Mouse (Mus musculus) layer of hippocampus, postnatal 10 days (tissue): Measurements from ENCODE around the gene Gadd45gip1. TPM values are rescaled to one million over a fixed set of nuclear protein-coding genes. Genes with fewer than 3 reads are reported as not detected.

Source experiments
- DNase-seq, 2 experiments: peaks; one replicate each; pipeline ENCODE4 v3.0.0; 2021; ENCODE audit warnings: low spot score in 2 of 2
- long read RNA-seq: library from polyadenylated mRNA; stranded (forward); transcript quantifications from one replicate; pipeline ENCODE4 v2.0.0, GENCODE M21; 2023
- total RNA-seq, 2 experiments: library from RNA; stranded (reverse); gene quantifications; 2 replicates each; pipeline ENCODE4 v1.2.3; 2021

Gadd45gip1 gene
- 10 to 100 TPM; 18.6 to 19.8 TPM for total RNA-seq
- long read RNA-seq, transcript Gadd45gip1-201 (2 exons, 2,494 nt), result major isoform, 51 of 162 reads
- long read RNA-seq, partial matches to known transcripts, result 110 of 162 reads
- long read RNA-seq, other reads (novel, unspliced or antisense), result 1 of 162 reads

GRCm38 (mm10) chr8:84831490-84831889, at the start of gene Gadd45gip1:
TSS of gene Gadd45gip1 (plus strand) at chr8:84831522.
- DNase-seq, result no peak

DNA sequence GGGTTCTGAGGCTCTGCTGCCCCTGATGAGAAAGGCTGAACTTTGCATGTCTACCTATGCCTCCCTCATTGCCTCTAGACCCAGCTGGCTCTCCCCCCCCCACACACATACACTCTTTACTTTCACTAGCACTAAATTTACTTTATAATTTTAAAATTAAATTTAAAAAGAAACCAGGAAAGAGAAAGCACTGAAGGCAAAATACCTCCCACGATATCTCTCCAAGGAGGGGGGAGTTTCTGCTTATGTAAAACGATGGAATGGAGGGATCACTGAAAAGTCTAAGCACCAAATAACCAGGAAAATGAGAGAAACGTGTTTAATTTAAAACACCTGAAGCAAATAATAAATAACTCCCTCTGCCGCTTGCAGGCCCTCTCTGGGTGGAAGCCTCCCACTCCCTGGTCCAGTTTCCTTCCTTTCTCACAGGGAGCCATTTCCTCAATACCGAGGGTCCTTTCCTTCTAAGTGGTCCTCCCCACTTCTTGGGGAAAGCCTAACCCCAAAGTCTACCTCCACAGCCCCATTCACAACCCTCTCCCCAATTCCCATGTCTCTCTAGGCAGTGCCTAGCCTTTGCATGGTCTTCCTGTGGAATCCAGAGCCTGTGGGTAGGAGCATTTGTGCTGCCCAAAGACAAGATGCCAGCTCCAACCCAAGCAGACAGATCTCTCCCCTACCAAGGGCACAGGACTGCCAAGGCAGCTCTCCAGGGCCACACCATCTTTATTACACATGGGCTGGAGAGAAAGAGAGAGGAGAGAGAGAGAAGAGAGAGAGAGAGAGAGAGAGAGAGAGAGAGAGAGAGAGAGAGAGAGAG, 49.4 kb upstream of the Gadd45gip1 start:
- DNase-seq, result peak in 1 of 2 experiments; percentile 45

DNA sequence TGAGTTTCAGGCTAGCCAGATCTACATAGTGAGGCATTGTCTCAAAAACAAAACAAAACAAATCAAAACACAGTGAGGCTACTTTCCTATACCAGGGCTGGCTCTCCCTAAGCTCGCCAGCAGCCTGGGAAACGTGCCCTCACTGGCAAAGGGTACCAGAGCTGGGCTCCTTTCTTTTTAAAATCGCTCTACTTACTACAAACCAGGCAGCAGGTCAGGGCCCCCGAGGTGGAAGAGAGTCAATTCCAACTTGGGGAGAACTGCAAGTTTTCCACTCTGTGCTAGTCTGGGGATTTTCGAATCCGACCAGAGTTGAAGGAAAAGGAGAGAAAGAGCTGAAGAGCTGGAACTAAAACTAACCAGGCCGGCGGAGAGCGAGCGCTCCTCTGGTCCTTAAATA, 48.6 kb upstream of the Gadd45gip1 start:
- DNase-seq, result peak in 1 of 2 experiments; percentile 57

GRCm38 (mm10) chr8:84783198-84783918, 48.0 kb upstream of the Gadd45gip1 start:
- DNase-seq, result no peak

DNA sequence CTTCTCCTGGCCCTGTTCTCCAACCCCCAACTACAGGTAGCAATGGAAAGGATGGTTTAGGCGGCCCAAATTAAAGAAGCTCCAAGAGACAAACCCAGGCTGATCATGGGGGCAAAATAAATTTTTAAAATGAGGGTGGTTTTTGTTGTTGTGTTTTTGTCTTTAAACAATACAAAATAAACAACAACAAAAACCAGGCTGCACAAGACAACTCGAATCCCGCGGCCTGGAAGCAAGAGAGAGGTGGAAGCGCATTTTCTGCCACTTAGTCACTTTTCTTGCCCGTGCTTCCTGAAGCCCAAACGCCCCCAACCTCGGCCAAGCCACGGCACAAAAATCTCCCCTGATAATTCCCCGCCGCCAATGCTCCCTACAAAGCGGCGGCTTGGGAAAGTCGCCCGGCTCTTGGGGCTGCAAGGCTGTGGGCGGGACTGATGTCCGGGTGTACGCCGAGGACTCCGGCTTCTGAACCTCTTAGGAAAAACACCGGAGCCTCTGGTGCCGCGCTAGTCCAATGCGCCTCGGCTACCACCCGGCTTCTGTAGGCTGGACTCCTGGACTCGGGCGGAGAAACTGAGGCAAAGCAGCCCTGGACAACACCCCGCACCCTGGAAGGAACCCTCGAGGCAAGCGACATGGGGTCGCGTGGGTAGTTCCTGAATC, 47.3 kb upstream of the Gadd45gip1 start:
- peak in 1 of 2 experiments; percentile 59 for DNase-seq

DNA sequence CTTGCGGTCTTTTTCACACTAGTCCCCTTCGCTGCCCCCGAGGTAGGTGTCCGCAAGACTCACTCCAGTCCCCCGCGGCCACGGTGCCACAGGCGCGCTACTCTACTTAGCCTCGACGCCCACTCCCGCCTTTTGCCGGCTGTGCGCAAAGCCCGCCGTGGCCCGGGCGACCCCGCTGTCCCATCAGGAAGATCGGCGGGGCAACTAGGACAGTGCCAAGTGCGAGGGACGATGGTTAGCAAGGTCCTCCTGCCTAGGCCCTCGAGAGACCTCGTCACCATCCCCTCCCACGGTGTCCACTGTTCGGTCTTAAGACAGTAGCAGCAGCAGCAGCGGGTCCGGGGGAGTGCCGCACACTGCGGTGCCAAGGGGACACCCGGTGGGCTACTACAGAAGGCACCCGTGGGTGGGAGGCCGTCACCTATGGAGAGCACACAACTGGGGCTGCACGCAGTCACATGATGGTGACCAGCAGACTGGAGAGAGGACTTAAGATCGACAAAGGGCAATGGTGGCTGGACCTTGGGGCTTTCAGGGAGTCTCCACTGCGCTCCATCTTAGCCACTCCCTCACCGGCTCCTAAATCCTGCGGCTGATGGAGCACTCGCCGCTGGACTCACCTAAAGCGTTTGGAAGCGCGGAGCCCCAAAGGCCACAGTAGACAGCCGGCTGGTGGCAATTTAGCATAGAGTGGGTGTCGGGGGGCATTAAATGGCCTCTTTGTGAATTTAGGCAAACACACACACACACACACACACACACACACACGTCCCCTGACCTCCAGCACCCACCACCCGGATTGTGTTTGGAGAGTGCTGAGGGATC, 46.4 kb upstream of the Gadd45gip1 start:
- DNase-seq, result peak in 1 of 2 experiments; percentile 67

- DNase-seq, result no peak
Observed at GRCm38 (mm10) chr8:84785506-84785755, 45.9 kb upstream of the Gadd45gip1 start.

- DNase-seq, result peak; percentile 73 to 75
Observed at GRCm38 (mm10) chr8:84785756-84786677, 45.3 kb upstream of the Gadd45gip1 start.

- no peak for DNase-seq
Observed at GRCm38 (mm10) chr8:84786801-84787467, 44.4 kb upstream of the Gadd45gip1 start.

DNA sequence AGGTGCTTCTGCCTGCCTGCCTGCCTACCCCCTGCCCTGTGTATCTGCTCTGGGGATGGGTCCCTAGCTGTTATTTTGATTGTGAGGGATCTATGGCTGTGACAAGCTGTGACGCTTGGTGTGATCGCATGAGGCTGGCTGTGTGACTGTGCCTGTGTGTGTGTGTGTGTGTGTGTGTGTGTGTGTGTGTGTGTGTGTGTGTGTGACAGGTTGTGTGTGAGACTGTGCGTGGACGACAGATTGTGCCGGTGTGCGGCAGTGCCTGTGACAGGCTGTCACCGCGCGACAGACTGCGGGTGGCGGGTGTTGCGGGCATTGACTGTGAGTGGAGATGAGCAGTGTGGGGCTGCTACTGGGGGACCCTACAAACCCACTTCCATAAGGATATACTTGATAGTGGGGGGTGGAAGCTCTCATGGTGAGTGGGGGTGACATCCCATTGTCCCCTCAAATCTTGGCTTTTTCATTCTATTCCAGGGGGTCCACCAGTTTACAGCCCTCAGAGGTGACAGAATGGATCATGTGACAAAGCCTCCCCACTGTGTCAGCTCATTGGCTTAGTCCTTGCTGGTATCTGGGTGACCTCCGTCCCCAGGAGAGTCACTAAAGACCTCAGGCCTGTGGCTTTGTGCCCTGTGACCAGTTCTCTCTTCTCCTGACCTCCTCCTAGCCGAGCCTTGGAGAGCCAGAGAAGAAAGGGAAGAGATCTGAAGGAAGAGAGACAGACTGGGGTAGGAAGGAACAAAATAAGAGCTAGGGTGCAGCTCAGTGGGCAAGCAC, 43.6 kb upstream of the Gadd45gip1 start:
- peak; percentile 67 to 73 for DNase-seq

DNA sequence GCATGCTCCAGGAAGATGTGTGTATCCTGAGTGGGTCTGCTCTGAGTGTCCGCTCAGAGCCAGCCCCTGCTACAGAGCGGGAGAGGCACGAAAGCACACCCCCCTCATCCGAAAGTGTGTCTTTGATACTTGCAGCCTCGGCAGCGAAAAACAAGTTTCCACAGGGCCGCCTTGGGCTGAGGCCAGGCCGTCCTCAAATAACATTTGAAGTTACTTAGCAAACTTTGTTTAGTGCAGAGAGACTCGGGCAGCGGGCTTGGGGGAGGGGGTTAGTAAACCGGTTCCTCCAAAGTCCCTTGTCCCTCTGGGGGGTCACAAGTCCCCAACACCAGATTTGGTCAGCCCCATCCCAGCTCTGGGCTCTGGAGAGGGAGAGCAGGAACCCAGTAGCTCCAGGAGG, 42.4 kb upstream of the Gadd45gip1 start:
- DNase-seq, result peak; percentile 72 to 75

DNA sequence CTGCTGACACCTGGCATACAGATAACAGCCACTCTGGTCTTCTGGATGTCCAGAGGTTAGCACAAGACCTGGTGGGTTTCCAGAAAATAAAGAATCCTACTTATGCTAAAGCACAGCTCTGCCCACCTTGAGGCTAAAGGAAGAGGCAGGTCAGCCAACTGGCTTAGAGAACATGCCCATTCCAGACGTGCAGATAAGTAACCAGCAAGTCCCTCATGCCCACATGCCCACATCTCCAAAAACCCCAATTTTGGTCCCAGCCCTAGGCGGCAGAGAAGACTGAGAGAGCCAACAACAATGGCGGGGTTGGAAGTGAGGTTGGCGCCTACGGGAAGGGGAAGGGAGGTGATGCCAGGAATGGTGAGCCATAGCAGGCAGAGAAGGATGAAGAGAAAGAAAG, 42.0 kb upstream of the Gadd45gip1 start:
- DNase-seq, result no peak

DNA sequence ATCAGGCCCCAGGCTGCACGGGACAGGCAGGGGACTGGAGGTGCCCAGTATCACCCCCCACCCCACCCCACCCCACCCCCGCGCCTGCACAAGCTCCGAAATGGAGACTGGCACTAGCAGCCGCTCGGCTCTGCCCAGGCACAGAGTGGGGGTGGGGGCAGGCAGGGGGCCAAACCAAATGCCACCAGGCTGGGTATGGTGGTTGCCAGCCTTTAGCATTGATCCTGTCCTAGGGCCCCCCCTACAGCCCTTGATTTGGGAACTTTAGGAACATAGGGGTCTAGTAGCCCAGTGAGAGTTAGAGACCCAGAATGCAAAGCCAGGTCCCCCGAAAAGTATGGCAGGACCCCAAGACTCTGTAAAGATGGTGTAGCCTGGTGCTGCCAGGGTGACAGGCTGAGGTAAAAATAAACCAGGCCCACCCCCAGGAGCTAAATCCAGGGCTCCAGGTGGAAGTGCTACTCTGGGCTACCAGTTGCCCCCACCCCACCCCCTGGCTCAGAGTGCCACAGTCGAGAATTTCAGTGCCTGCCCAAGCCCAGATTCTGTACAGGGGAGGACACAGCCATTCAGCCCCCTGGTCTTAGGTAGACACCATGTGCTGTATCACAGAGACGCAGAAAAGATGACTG, 41.4 kb upstream of the Gadd45gip1 start:
- peak in 1 of 2 experiments; percentile 85 for DNase-seq

DNA sequence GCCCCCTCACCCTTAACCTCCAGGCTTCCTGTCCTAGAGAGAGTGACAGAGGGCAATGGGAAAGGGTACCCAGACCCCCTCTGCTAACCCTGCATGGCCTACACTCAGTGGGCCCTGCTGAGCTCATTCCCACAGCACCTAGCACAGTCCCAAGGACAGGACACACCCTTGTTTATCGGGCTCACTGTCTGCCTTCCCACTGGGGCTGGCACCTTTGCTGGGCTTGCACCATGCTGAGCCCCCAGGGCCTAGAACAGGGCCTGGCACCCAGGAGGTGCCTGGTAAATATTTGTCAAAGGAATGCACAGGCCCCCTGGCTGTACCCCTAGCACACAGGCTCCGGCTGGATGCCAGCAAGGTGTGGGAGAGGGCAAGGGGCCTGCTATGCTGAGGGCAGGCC, 40.8 kb upstream of the Gadd45gip1 start:
- no peak for DNase-seq

GRCm38 (mm10) chr8:84792429-84792947, 38.8 kb upstream of the Gadd45gip1 start:
- DNase-seq, result no peak

DNA sequence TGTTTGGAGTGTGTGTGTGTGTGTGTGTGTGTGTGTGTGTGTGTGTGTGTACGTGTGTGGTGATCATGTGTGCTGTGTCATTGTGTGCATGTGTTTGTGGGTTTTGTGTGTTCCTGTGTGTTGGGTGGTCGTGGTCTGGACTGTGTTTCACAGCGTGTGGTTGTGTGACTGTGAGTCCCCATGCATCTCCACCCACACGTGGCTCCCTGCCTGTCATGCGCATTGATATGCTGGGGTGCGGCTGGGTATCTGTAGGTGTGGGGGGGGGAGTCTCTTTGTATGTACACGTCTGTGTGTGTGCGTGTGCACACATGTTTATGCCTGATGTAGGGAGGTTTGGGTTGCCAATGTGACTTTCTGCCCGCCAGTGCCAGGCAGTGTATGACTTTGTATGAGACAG, 38.2 kb upstream of the Gadd45gip1 start:
- peak in 1 of 2 experiments; percentile 59 for DNase-seq

- peak; percentile 80 to 84 for DNase-seq
Observed at GRCm38 (mm10) chr8:84793791-84794485, 37.4 kb upstream of the Gadd45gip1 start.
